Mouse (Mus musculus) liver, embryonic 16.5 days (tissue): ENCODE measurements around the gene Dtd2. TPM values are rescaled to one million over a fixed set of nuclear protein-coding genes. Genes with fewer than 3 reads are reported as not detected.
A peak's percentile ranks its signal among the peaks of the same experiment; 100 is the strongest.

Experiments
- ATAC-seq: fragments of 200-750 bp; cut with Nextera tagmentation; 2 replicates; pipeline ENCODE4 v1.8.0; 2017; ENCODE audit warnings: low read depth, mild to moderate bottlenecking, moderate number of reproducible peaks, moderate library complexity
- H3K27ac ChIP-seq: fragments of 300-500 bp; sonication (generic); 2 replicates; pipeline ENCODE4 v1.5.1; 2014; ENCODE audit warnings: mild to moderate bottlenecking, low read length
- H3K27me3 ChIP-seq: fragments of 300-500 bp; sonication (generic); 2 replicates; pipeline ENCODE4 v1.6.1; 2014; ENCODE audit warnings: low read depth, low read length, mixed read lengths; ENCODE audit not compliant: control insufficient read depth, insufficient read depth
- H3K36me3 ChIP-seq: fragments of 300-500 bp; sonication (generic); 2 replicates; pipeline ENCODE4 v1.6.1; 2014; ENCODE audit warnings: mild to moderate bottlenecking; ENCODE audit not compliant: control insufficient read depth, insufficient read depth
- H3K4me1 ChIP-seq: fragments of 300-500 bp; sonication (generic); 2 replicates; pipeline ENCODE4 v1.6.1; 2014; ENCODE audit warnings: low read depth, low read length, mixed read lengths; ENCODE audit not compliant: control insufficient read depth
- H3K4me2 ChIP-seq: fragments of 300-500 bp; sonication (generic); 2 replicates; pipeline ENCODE4 v1.6.1; 2014; ENCODE audit warnings: low read depth, low read length, mixed read lengths
- H3K4me3 ChIP-seq: fragments of 300-500 bp; sonication (generic); 2 replicates; pipeline ENCODE4 v1.5.1; 2014; ENCODE audit warnings: low read depth, mild to moderate bottlenecking, low read length
- H3K9ac ChIP-seq: fragments of 300-500 bp; sonication (generic); 2 replicates; pipeline ENCODE4 v1.6.1; 2014; ENCODE audit warnings: low read depth, low read length
- H3K9me3 ChIP-seq: fragments of 300-500 bp; sonication (generic); replicated peaks from 2 replicates; pipeline ENCODE4 v1.6.1; 2016; ENCODE audit warnings: low read length; ENCODE audit not compliant: control insufficient read depth
- WGBS: fragments of 180-500 bp; shearing (Covaris S2); extraction: QIAGEN DNeasy Blood & Tissue Kit; methylation state at CpG from one replicate; pipeline ENCODE4 v1.1.7; 2014; ENCODE audit not compliant: insufficient replicate concordance; 5-methylcytosine and 5-hydroxymethylcytosine counted together
- polyA plus RNA-seq: library from polyadenylated mRNA; unstranded; fragments of >200 nt; fragmentation: Nextera tagmentation; extraction: Ambion mirVana; gene quantifications from 2 replicates; pipeline ENCODE4 v1.2.1, GENCODE M21; 2015

The Dtd2 gene
- 10.4 and 12.8 TPM in 2 replicates for polyA plus RNA-seq

DNA sequence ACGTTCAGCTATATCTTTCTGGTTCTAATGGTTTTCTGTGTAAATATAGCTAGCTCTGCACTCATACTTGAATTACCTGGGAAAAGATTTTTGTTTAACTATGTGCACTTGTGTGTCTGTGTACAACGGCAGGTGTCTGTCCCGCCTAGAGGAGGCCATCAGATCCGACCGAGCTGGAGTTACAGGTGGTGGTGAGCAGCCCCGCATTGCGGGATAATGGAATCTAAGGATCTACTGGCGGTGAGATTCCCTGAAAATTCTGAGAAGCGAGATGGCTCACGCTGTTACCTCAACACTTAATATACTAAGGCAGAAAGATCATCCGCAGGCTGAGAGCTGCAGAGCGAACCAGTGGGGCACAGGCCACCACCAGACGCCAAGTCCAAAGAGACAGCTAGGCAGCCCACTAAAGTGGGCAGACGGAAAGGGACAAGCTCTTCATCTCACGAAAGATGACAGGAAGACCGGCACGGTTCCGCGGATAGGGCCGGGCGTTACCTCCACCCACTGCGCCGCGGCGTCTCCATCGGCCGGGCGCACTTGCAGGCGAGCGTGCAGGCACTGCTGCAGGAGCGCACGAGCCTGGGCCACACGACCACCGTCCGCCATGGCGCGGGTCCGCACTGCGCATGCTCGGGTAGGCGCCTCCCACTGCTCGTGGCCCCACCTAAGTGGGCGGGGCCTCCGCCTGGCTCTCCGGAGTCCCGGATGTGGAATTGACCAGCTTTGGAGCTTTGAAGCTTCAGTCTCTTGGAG is at the start of gene Dtd2:
Dtd2 (minus strand) TSS at position 625 of the 756 bp plus-strand sequence.
- no peaks in the 10 kb centered on the region for H3K27me3 ChIP-seq
- peak; percentile 90 for ATAC-seq
- under 1% methylated on average over 46 of the region's 46 CpGs for WGBS
- H3K36me3 ChIP-seq = no peaks in the 10 kb centered on the region
- peak within 1 kb of the TSS; percentile 68 for H3K4me2 ChIP-seq
- H3K9me3 ChIP-seq = no peaks in the 10 kb centered on the region
- peaks cover 2% of the 10 kb centered on the region for H3K4me1 ChIP-seq
- peak within 1 kb of the TSS; percentile 65 for H3K27ac ChIP-seq
- H3K4me3 ChIP-seq = peak within 1 kb of the TSS; percentile 80
- peak within 1 kb of the TSS; percentile 75 for H3K9ac ChIP-seq

- Histone ChIP-seq H3K4me2 (no peak overlapping the region), H3K27ac (no peak overlapping the region), H3K27me3 (no peaks in the 10 kb centered on the region), H3K36me3 (no peaks in the 10 kb centered on the region), H3K4me1 (no peaks in the 10 kb centered on the region), H3K9me3 (no peaks in the 10 kb centered on the region), H3K4me3 (no peak overlapping the region), H3K9ac (no peak overlapping the region)
- WGBS = 19% methylated on average over 2 of the region's 2 CpGs
- no peak for ATAC-seq
Measured at GRCm38 (mm10) chr12:52049324-52049723, 43.0 kb upstream of the Dtd2 start.

DNA sequence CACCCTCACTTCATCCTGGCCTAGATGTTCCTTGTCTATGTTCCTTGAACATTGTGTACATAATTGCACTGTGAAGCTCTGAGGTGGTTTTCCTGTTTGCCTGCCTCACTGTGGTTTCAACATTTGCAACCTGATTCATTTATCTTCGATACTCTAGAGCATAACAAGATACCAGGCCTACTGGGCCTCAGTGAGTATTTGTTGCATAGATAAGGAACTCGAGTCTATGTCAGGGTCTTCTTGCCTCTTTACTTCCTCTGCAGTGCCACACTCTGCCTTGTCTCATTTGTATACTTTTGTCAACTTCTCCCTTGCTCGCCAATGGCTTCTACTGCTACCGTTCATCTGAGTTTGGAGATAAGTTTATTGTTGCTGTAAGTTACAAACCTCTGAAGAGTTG is 40.1 kb upstream of the Dtd2 start:
- no peak for ATAC-seq
- no peaks in the 10 kb centered on the region for H3K4me1 ChIP-seq

DNA sequence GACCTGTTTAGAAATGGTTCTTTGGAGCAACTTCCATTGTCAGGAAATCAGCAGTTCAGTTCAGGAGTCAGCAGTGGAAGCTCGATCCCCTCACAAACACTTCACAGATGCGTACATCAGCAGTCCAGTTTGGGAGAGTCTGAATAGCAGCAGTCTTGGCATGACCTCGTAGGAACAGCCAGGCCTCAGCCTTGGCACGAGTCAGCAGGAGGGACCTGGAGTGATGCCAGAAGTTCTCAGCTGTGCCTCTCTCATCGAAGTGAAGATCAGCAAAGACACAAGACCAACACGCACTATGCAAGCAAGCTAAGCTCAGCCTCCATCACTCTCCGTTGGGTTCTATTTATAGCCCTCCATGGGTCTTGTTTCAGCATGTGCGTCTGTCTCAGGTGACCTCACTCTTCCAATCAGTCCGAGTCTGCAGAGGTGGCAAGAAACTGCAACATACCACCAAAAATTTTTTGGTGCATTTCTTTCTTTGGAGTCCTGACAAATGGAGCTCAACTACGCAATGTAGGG is 36.6 kb upstream of the Dtd2 start:
- H3K4me1 ChIP-seq = no peaks in the 10 kb centered on the region
- no peaks in the 10 kb centered on the region for H3K27me3 ChIP-seq
- WGBS = 55% methylated on average over 10 of the region's 10 CpGs
- no peak for ATAC-seq
- H3K36me3 ChIP-seq = no peaks in the 10 kb centered on the region
- no peaks in the 10 kb centered on the region for H3K9me3 ChIP-seq
- no peak overlapping the region for H3K9ac ChIP-seq
- no peak overlapping the region for H3K27ac ChIP-seq
- H3K4me3 ChIP-seq = no peak overlapping the region
- no peak overlapping the region for H3K4me2 ChIP-seq

More for the DNA sequence above, 40.1 kb upstream of the Dtd2 start:
- Histone ChIP-seq H3K4me2 (no peak overlapping the region), H3K4me3 (no peak overlapping the region), H3K36me3 (no peaks in the 10 kb centered on the region), H3K27ac (no peak overlapping the region), H3K9ac (no peak overlapping the region), H3K27me3 (no peaks in the 10 kb centered on the region), H3K9me3 (no peaks in the 10 kb centered on the region)
- 15% methylated on average over 4 of the region's 4 CpGs for WGBS

- no peaks in the 10 kb centered on the region for H3K36me3 ChIP-seq
- no peak overlapping the region for H3K4me2 ChIP-seq
- no peaks in the 10 kb centered on the region for H3K9me3 ChIP-seq
- no peaks in the 10 kb centered on the region for H3K4me1 ChIP-seq
- no peak overlapping the region for H3K9ac ChIP-seq
- H3K4me3 ChIP-seq = no peak overlapping the region
- no peaks in the 10 kb centered on the region for H3K27me3 ChIP-seq
- H3K27ac ChIP-seq = no peak overlapping the region
- WGBS = 48% methylated on average over 3 of the region's 3 CpGs
- ATAC-seq = no peak
Measured at GRCm38 (mm10) chr12:52038352-52038751, 32.1 kb upstream of the Dtd2 start.

DNA sequence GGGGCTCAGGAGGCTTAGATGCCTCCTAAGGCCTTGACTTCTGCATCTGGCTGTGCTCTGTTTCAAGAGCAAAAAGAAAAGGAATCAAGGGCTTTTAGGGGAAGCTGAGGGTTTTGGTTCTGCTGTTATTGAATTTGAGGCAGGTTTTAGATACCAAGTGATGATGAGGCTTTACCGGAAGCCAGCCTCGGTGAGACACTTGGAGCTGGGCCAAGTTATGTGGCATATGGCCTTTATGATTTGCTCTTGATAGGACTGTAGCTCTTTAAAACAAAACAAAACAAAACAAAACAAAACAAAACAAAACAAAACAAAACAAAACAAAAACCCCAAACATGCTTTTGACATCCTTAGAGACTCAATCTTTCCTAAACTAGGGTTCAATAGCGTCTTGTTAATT is 28.7 kb upstream of the Dtd2 start:
- WGBS = 77% methylated on average over 3 of the region's 3 CpGs
- Histone ChIP-seq H3K36me3 (no peaks in the 10 kb centered on the region), H3K9me3 (no peaks in the 10 kb centered on the region), H3K4me3 (no peak overlapping the region), H3K9ac (no peak overlapping the region), H3K4me2 (no peak overlapping the region), H3K4me1 (no peaks in the 10 kb centered on the region), H3K27me3 (no peaks in the 10 kb centered on the region), H3K27ac (no peak overlapping the region)
- ATAC-seq = no peak

DNA sequence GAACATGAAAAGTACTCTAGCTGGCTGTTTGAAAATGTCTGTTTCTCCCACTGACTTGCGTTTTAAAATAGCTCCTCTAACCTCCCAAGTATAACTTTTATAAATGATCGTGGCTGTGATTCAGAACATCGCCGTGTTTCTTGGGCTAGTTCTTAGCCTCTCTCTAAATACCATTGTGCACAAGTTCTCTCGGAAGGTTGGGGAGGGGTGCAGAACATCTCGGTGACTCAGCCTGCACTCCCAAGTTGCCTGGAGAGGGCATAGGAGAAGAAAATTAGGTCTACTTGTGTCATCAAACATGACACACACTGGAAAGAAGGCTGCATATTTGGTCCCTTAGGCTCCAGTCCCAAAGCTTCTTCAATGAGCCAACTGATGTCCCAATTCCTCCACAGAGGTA is 26.0 kb upstream of the Dtd2 start:
- no peaks in the 10 kb centered on the region for H3K27me3 ChIP-seq
- WGBS = 66% methylated on average over 6 of the region's 6 CpGs
- no peak overlapping the region for H3K9ac ChIP-seq
- H3K9me3 ChIP-seq = no peaks in the 10 kb centered on the region
- no peak overlapping the region for H3K4me3 ChIP-seq
- no peaks in the 10 kb centered on the region for H3K4me1 ChIP-seq
- no peaks in the 10 kb centered on the region for H3K36me3 ChIP-seq
- no peak overlapping the region for H3K27ac ChIP-seq
- no peak overlapping the region for H3K4me2 ChIP-seq
- ATAC-seq = no peak

DNA sequence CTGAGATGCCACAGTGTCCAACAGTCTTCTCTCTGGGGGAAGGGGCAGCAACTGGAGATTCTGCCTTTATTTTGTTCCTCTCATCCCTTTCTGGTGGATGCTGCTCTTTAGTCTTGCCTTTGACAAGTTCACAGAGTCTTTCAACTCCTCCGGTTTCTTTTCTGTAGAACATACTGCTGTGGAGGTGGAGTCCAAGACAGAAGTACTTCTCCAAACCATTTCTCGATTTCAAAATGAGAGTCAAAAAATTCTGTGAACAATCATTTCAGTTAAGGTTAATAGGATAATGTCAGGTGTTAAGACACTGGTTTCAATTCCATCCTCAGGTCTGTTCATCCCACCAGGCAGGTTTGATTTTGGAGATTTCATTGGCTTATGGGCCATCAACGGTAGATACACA is 21.7 kb upstream of the Dtd2 start, which contains the start of gene Gpr33:
Gpr33 (minus strand) TSS at position 101 of the 400 bp plus-strand sequence.
- 66% methylated on average over 3 of the region's 3 CpGs for WGBS

DNA sequence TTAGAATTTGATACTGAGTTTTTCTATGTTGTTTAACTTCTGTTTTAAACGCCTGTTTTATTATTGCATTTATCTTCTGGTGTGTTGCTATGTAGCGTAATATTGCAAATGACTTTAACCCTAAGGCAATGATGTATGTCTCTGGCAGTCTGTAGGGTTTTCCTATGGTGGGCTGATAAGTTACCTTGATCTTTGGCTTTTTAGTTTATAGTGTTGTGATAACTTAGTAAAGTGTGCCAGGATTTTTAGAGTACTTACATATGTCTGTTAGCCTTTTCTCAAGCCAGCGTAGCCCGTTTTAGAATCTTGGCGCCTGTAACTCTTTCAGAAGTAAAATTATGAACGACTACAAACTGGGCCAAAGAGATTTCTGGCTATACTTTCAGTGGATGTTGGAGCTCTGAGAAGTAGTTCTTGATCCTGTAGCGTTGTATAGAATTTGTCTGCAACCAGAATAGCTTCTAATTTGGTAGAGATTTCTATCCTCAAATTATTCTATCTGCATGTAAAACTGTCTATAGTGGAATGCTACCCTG is 8.3 kb upstream of the Dtd2 start:
- WGBS = 69% methylated on average over 7 of the region's 7 CpGs

More for the DNA sequence above, 21.7 kb upstream of the Dtd2 start, which contains the start of gene Gpr33:
- H3K9me3 ChIP-seq = no peaks in the 10 kb centered on the region
- H3K4me1 ChIP-seq = no peaks in the 10 kb centered on the region
- no peaks in the 10 kb centered on the region for H3K27me3 ChIP-seq
- ATAC-seq = no peak
- no peak within 1 kb of the TSS for H3K9ac ChIP-seq
- no peaks in the 10 kb centered on the region for H3K36me3 ChIP-seq
- H3K4me3 ChIP-seq = no peak within 1 kb of the TSS
- H3K27ac ChIP-seq = no peak within 1 kb of the TSS
- H3K4me2 ChIP-seq = no peak within 1 kb of the TSS

More for the DNA sequence above, 8.3 kb upstream of the Dtd2 start:
- Histone ChIP-seq H3K9ac (no peak overlapping the region), H3K4me1 (no peaks in the 10 kb centered on the region), H3K9me3 (no peaks in the 10 kb centered on the region), H3K4me3 (no peak overlapping the region), H3K27me3 (no peaks in the 10 kb centered on the region), H3K4me2 (no peak overlapping the region), H3K36me3 (no peaks in the 10 kb centered on the region), H3K27ac (no peak overlapping the region)
- ATAC-seq = no peak
